Mouse (Mus musculus) kidney, embryonic 14.5 days (tissue): ENCODE measurements around the gene Kctd4. TPM values are rescaled to one million over a fixed set of nuclear protein-coding genes. Genes with fewer than 3 reads are reported as not detected.

ENCODE experiments used
- polyA plus RNA-seq: library from polyadenylated mRNA; unstranded; fragments of >200 nt; fragmentation: Nextera tagmentation; extraction: Ambion mirVana; gene quantifications from 2 replicates; pipeline ENCODE4 v1.2.1, GENCODE M21; 2014

The Kctd4 gene
- polyA plus RNA-seq, 1 experiment from 2014 or later: 0.80 TPM

Other genes with a start within 250 kb of the Kctd4 start
- 12.0 and 24.9 TPM in 2 replicates for gene Cog3, start 200.5 kb upstream of the Kctd4 start, polyA plus RNA-seq
- gene Slc25a30, start 168.0 kb upstream of the Kctd4 start, polyA plus RNA-seq: 8.1 and 9.6 TPM in 2 replicates
- 1,151 and 1,339 TPM in 2 replicates for gene Tpt1, start 109.9 kb upstream of the Kctd4 start, polyA plus RNA-seq
- 47.1 and 53.8 TPM in 2 replicates for gene Gtf2f2, start 55.9 kb downstream of the Kctd4 start, polyA plus RNA-seq
- 8.5 and 13.3 TPM in 2 replicates for gene Gpalpp1, start 155.8 kb downstream of the Kctd4 start, polyA plus RNA-seq
- gene Nufip1, start 155.9 kb downstream of the Kctd4 start, polyA plus RNA-seq: 16.1 and 17.7 TPM in 2 replicates